Mouse (Mus musculus) hindbrain, embryonic 14.5 days (tissue): ENCODE measurements around the gene Nrp2. TPM values are rescaled to one million over a fixed set of nuclear protein-coding genes. Genes with fewer than 3 reads are reported as not detected.
A peak's percentile ranks its signal among the peaks of the same experiment; 100 is the strongest.

Experiments used
- ATAC-seq: fragments of 200-750 bp; cut with Nextera tagmentation; 2 replicates; pipeline ENCODE4 v1.8.0; 2017; ENCODE audit warnings: moderate number of reproducible peaks, mild to moderate bottlenecking, moderate TSS enrichment, moderate library complexity; ENCODE audit not compliant: low FRiP score
- DNase-seq: peaks from one replicate; pipeline ENCODE4 v3.0.0-alpha.2; 2015; ENCODE audit warnings: low spot score
- H3K27ac ChIP-seq: fragments of 300-500 bp; sonication (generic); 2 replicates; pipeline ENCODE4 v1.5.1; 2014; ENCODE audit warnings: mild to moderate bottlenecking, moderate library complexity
- H3K27me3 ChIP-seq: fragments of 300-500 bp; sonication (generic); 2 replicates; pipeline ENCODE4 v1.6.1; 2014; ENCODE audit warnings: mild to moderate bottlenecking, low read length, mixed read lengths; ENCODE audit not compliant: control insufficient read depth, insufficient read depth
- H3K36me3 ChIP-seq: fragments of 300-500 bp; sonication (generic); replicated peaks from 2 replicates; pipeline ENCODE4 v1.6.1; 2014; ENCODE audit not compliant: control insufficient read depth, insufficient read depth
- H3K4me1 ChIP-seq: fragments of 300-500 bp; sonication (generic); replicated peaks from 2 replicates; pipeline ENCODE4 v1.6.1; 2014; ENCODE audit warnings: antibody characterized with exemption, low read length, mixed read lengths; ENCODE audit not compliant: control insufficient read depth, insufficient read depth
- H3K4me2 ChIP-seq: fragments of 300-500 bp; sonication (generic); replicated peaks from 2 replicates; pipeline ENCODE4 v1.6.1; 2014; ENCODE audit warnings: mild to moderate bottlenecking, moderate library complexity
- H3K4me3 ChIP-seq: fragments of 300-500 bp; sonication (generic); replicated peaks from 2 replicates; pipeline ENCODE4 v1.5.1; 2014; ENCODE audit warnings: mild to moderate bottlenecking, low read length
- H3K9ac ChIP-seq: fragments of 300-500 bp; sonication (generic); 2 replicates; pipeline ENCODE4 v1.6.1; 2014
- H3K9me3 ChIP-seq: fragments of 300-500 bp; sonication (generic); 2 replicates; pipeline ENCODE4 v1.6.1; 2016; ENCODE audit warnings: low read length; ENCODE audit not compliant: control insufficient read depth
- WGBS: fragments of 180-500 bp; shearing (Covaris S2); extraction: QIAGEN DNeasy Blood & Tissue Kit; methylation state at CpG from one replicate; pipeline ENCODE4 v1.1.7; 2014; 5-methylcytosine and 5-hydroxymethylcytosine counted together
- polyA plus RNA-seq: library from polyadenylated mRNA; unstranded; fragments of >200 nt; fragmentation: Nextera tagmentation; extraction: Ambion mirVana; gene quantifications from 2 replicates; pipeline ENCODE4 v1.2.1, GENCODE M21; 2014

Nrp2 gene
- polyA plus RNA-seq, 1 experiment from 2014 or later = 34.5 TPM

GRCm38 (mm10) chr1:62682456-62683385 is 20.4 kb upstream of the Nrp2 start:
- ATAC-seq (peak; percentile 68; the same call in 1 of the 2 replicates), DNase-seq (no peak)
- Histone ChIP-seq H3K4me3 (no peak overlapping the region), H3K27me3 (no peaks in the 10 kb centered on the region), H3K4me2 (peak overlapping the region; percentile 36), H3K4me1 (0 out of 2 replicates have a peak, but pooled peaks cover 9% of the 10 kb centered on the region), H3K36me3 (no peaks in the 10 kb centered on the region), H3K9me3 (no peaks in the 10 kb centered on the region), H3K27ac (peak overlapping the region; percentile 58), H3K9ac (no peak overlapping the region)
- whole genome bisulfite sequencing = 22% methylated on average over 21 of the region's 21 CpGs

GRCm38 (mm10) chr1:62683498-62683897 is 19.6 kb upstream of the Nrp2 start:
- ATAC-seq (no peak), DNase-seq (no peak)
- no peaks in the 10 kb centered on the region for H3K9me3 ChIP-seq
- no peaks in the 10 kb centered on the region for H3K27me3 ChIP-seq
- H3K27ac ChIP-seq = no peak overlapping the region
- 74% methylated on average over 2 of the region's 2 CpGs for WGBS
- no peak overlapping the region for H3K4me3 ChIP-seq
- H3K9ac ChIP-seq = no peak overlapping the region
- H3K36me3 ChIP-seq = no peaks in the 10 kb centered on the region
- no peak overlapping the region; the same call in 1 of the 2 replicates for H3K4me2 ChIP-seq
- H3K4me1 ChIP-seq = 0 out of 2 replicates have a peak, but pooled peaks cover 9% of the 10 kb centered on the region

- Histone ChIP-seq H3K4me2 (no peak overlapping the region), H3K9me3 (no peaks in the 10 kb centered on the region), H3K36me3 (no peaks in the 10 kb centered on the region), H3K27ac (no peak overlapping the region), H3K4me3 (no peak overlapping the region), H3K4me1 (0 out of 2 replicates have a peak, but pooled peaks cover 6% of the 10 kb centered on the region), H3K27me3 (no peaks in the 10 kb centered on the region), H3K9ac (no peak overlapping the region)
- WGBS = 85% methylated on average over 8 of the region's 8 CpGs
- ATAC-seq (no peak), DNase-seq (no peak)
These were observed 15.6 kb upstream of the Nrp2 start for GRCm38 (mm10) chr1:62687511-62687910.

- Histone ChIP-seq H3K4me2 (no peak overlapping the region), H3K4me3 (no peak overlapping the region), H3K36me3 (no peaks in the 10 kb centered on the region), H3K4me1 (no peaks in the 10 kb centered on the region), H3K27ac (no peak overlapping the region), H3K27me3 (no peaks in the 10 kb centered on the region), H3K9me3 (no peaks in the 10 kb centered on the region), H3K9ac (no peak overlapping the region)
- WGBS = 90% methylated on average over 6 of the region's 6 CpGs
- DNase-seq (no peak), ATAC-seq (no peak)
These were observed 11.9 kb upstream of the Nrp2 start for GRCm38 (mm10) chr1:62691175-62691574.

- H3K9ac ChIP-seq = no peak overlapping the region
These were observed 6.6 kb upstream of the Nrp2 start for GRCm38 (mm10) chr1:62696312-62696982.

GRCm38 (mm10) chr1:62696983-62697341 is 6.1 kb upstream of the Nrp2 start:
- peak; percentile 82 for DNase-seq
- H3K9me3 ChIP-seq = no peaks in the 10 kb centered on the region

More at GRCm38 (mm10) chr1:62696312-62696982, 6.6 kb upstream of the Nrp2 start:
- Histone ChIP-seq H3K4me2 (peak overlapping the region; percentile 3; the same call in 1 of the 2 replicates), H3K4me3 (no peak overlapping the region), H3K27me3 (no peaks in the 10 kb centered on the region), H3K36me3 (no peaks in the 10 kb centered on the region), H3K9me3 (no peaks in the 10 kb centered on the region), H3K27ac (no peak overlapping the region), H3K4me1 (no peaks in the 10 kb centered on the region; the same call in 1 of the 2 replicates)
- no peak for DNase-seq
- 66% methylated on average over 6 of the region's 6 CpGs for WGBS
- peak; percentile 57; the same call in 1 of the 2 replicates for ATAC-seq

GRCm38 (mm10) chr1:62697353-62697752 is 5.7 kb upstream of the Nrp2 start:
- Histone ChIP-seq H3K4me2 (no peak overlapping the region), H3K4me3 (no peak overlapping the region), H3K9ac (no peak overlapping the region), H3K36me3 (no peaks in the 10 kb centered on the region), H3K27me3 (peaks cover 4% of the 10 kb centered on the region; the same call in 1 of the 2 replicates), H3K27ac (no peak overlapping the region), H3K9me3 (no peaks in the 10 kb centered on the region), H3K4me1 (no peaks in the 10 kb centered on the region; the same call in 1 of the 2 replicates)
- peak; percentile 31; the same call in 1 of the 2 replicates for ATAC-seq
- no peak for DNase-seq
- 48% methylated on average over 3 of the region's 3 CpGs for WGBS

More at GRCm38 (mm10) chr1:62696983-62697341, 6.1 kb upstream of the Nrp2 start:
- Histone ChIP-seq H3K9ac (no peak overlapping the region), H3K36me3 (no peaks in the 10 kb centered on the region), H3K4me3 (no peak overlapping the region), H3K4me2 (peak overlapping the region; percentile 3; the same call in 1 of the 2 replicates), H3K27ac (no peak overlapping the region), H3K27me3 (peaks cover 4% of the 10 kb centered on the region; the same call in 1 of the 2 replicates), H3K4me1 (no peaks in the 10 kb centered on the region; the same call in 1 of the 2 replicates)
- WGBS = 26% methylated on average over 9 of the region's 9 CpGs
- ATAC-seq = peak; percentile 53; the same call in 1 of the 2 replicates

- H3K36me3 ChIP-seq = no peaks in the 10 kb centered on the region
- DNase-seq = no peak
- WGBS = 40% methylated on average over 4 of the region's 4 CpGs
These were observed 3.3 kb upstream of the Nrp2 start for GRCm38 (mm10) chr1:62699801-62700200.

More at GRCm38 (mm10) chr1:62699801-62700200, 3.3 kb upstream of the Nrp2 start:
- no peak for ATAC-seq
- no peak overlapping the region for H3K9ac ChIP-seq
- H3K4me3 ChIP-seq = no peak overlapping the region
- H3K27me3 ChIP-seq = peaks cover 4% of the 10 kb centered on the region; the same call in 1 of the 2 replicates
- no peaks in the 10 kb centered on the region for H3K9me3 ChIP-seq
- H3K27ac ChIP-seq = no peak overlapping the region
- no peak overlapping the region for H3K4me2 ChIP-seq
- H3K4me1 ChIP-seq = no peaks in the 10 kb centered on the region; the same call in 1 of the 2 replicates
